Mouse (Mus musculus) liver, embryonic 14.5 days (tissue): ENCODE data around the gene Trpt1.

Source experiments
- CTCF ChIP-seq: IDR thresholded peaks from 2 replicates; pipeline ENCODE4 v1.5.1; 2016; ENCODE audit warnings: antibody characterized with exemption, low read depth, control low read depth
- EP300 ChIP-seq: IDR thresholded peaks from 2 replicates; pipeline ENCODE4 v1.6.1; 2016; ENCODE audit warnings: antibody characterized with exemption, low read depth

DNA sequence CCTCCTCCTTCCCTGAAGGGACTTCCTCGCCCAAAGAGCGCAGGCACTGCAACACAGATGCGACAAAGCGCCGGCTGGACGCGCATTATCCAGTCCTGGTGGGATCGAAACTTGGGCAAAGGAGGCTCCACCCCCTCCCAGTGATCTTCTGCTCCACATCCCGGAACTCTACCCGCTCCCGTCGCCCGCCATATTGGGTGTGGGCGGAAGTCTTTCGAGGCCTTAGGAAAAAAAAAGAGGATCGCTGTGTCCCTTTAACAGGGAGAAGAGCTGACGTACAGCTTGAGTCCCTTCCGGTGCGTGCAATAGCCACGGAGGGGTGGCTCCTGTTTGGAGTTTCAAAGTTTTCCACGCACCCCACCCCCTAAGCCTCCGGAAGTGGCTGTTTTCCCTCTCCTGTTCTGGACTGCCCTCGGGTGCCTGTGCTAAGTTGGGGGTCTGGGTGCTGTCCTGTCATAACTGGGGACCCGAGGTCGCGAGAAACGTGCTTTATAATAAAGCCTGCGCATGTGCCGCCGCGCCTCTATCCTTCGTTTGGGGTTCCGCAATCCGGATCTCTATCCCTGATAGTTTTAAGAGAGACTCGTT is 44.5 kb upstream of the Trpt1 start:
- no peak for TF ChIP-seq CTCF
- 0 out of 2 replicates have a peak, but pooled peaks have one; percentile 22 for TF ChIP-seq EP300
